Mouse (Mus musculus) embryonic facial prominence, embryonic 12.5 days (tissue): ENCODE measurements around the gene Usp24. TPM values are rescaled to one million over a fixed set of nuclear protein-coding genes. Genes with fewer than 3 reads are reported as not detected.

Experiments
- ATAC-seq: fragments of 200-750 bp; cut with Nextera tagmentation; 2 replicates; pipeline ENCODE4 v1.8.0; 2017; ENCODE audit not compliant: insufficient number of reproducible peaks, insufficient read depth, low FRiP score, low TSS enrichment
- H3K27ac ChIP-seq: fragments of 300-500 bp; sonication (generic); 2 replicates; pipeline ENCODE4 v1.5.1; 2016; ENCODE audit warnings: mild to moderate bottlenecking
- H3K27me3 ChIP-seq: fragments of 300-500 bp; sonication (generic); 2 replicates; pipeline ENCODE4 v1.6.1; 2016; ENCODE audit warnings: mild to moderate bottlenecking, moderate library complexity
- H3K36me3 ChIP-seq: fragments of 300-500 bp; sonication (generic); 2 replicates; pipeline ENCODE4 v1.6.1; 2016; ENCODE audit warnings: mild to moderate bottlenecking
- H3K4me1 ChIP-seq: fragments of 300-500 bp; sonication (generic); 2 replicates; pipeline ENCODE4 v1.6.1; 2016
- H3K4me2 ChIP-seq: fragments of 300-500 bp; sonication (generic); replicated peaks from 2 replicates; pipeline ENCODE4 v1.6.1; 2016; ENCODE audit warnings: mild to moderate bottlenecking, moderate library complexity
- H3K4me3 ChIP-seq: fragments of 300-500 bp; sonication (generic); 2 replicates; pipeline ENCODE4 v1.5.1; 2016; ENCODE audit warnings: mild to moderate bottlenecking
- H3K9ac ChIP-seq: fragments of 300-500 bp; sonication (generic); 2 replicates; pipeline ENCODE4 v1.6.1; 2016; ENCODE audit warnings: mild to moderate bottlenecking, moderate library complexity
- H3K9me3 ChIP-seq: fragments of 300-500 bp; sonication (generic); 2 replicates; pipeline ENCODE4 v1.6.1; 2016; ENCODE audit warnings: mild to moderate bottlenecking, moderate library complexity
- WGBS: fragments of 180-500 bp; shearing (Covaris S2); methylation state at CpG from one replicate; pipeline ENCODE4 v1.1.7; 2016; 5-methylcytosine and 5-hydroxymethylcytosine counted together
- polyA plus RNA-seq: library from polyadenylated mRNA; unstranded; fragments of >200 nt; fragmentation: Nextera tagmentation; extraction: Ambion mirVana; gene quantifications from 2 replicates; pipeline ENCODE4 v1.2.1, GENCODE M21; 2016

Usp24 gene
- polyA plus RNA-seq = 12.0 and 13.2 TPM in 2 replicates

- Histone ChIP-seq H3K9me3 (no peaks in the 10 kb centered on the region), H3K27me3 (no peaks in the 10 kb centered on the region), H3K9ac (peak within 1 kb of the TSS; percentile 96), H3K36me3 (no peaks in the 10 kb centered on the region), H3K27ac (peak within 1 kb of the TSS; percentile 95), H3K4me2 (peak within 1 kb of the TSS; percentile 86), H3K4me1 (peaks cover 25% of the 10 kb centered on the region), H3K4me3 (peak within 1 kb of the TSS; percentile 94)
- under 1% methylated on average over 56 of the region's 60 CpGs for WGBS
- peak; percentile 80 for ATAC-seq
Measured at GRCm38 (mm10) chr4:106315921-106316350, at the start of gene Usp24. Gene Usp24, plus strand, starts transcription at chr4:106316213.

DNA sequence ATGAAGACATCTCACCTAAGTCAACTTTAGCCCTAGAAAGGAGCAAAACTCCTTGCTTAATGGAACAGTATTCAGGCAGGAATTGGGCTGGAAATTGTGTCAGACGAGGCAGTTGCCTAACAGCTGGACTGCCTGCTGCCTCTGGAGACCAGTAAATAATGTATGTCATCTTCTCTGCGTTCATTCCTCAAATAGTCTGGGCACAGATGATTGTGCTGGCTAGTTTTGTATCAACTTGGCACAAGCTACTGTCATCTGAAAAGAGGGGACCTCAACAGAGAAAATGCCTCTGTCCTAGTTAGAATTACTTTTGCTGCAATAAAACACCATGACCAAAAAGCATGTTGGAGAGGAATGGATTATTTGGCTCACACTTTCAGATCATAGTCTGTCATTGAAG is 39.1 kb upstream of the Usp24 start:
- no peaks in the 10 kb centered on the region for H3K9me3 ChIP-seq
- H3K27ac ChIP-seq = no peak overlapping the region
- H3K36me3 ChIP-seq = no peaks in the 10 kb centered on the region
- no peak overlapping the region for H3K4me3 ChIP-seq
- H3K9ac ChIP-seq = no peak overlapping the region
- no peaks in the 10 kb centered on the region for H3K27me3 ChIP-seq
- WGBS = 71% methylated on average over 2 of the region's 2 CpGs
- ATAC-seq = no peak
- H3K4me2 ChIP-seq = no peak overlapping the region
- H3K4me1 ChIP-seq = peaks cover 3% of the 10 kb centered on the region; the same call in 1 of the 2 replicates

DNA sequence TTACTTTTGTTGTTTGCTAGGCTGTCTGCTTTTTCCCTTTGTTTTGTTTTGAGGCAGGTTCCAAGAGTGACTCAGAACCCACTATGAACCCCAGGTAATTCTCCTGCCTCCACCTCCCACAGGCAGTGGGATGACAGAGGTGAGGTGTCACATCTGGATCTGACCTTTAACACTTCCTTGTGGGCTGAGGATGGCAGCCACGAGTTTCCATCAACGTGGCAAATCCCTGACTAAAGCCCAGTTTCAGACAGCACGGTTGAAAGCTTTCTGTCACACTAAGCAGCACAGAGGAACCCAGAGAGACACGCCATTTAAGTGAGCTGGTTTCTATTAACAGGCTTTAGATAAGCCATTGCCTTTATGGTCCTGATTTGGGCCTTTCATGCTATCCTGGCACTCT is 36.8 kb upstream of the Usp24 start:
- Histone ChIP-seq H3K4me3 (no peak overlapping the region), H3K4me1 (peaks cover 3% of the 10 kb centered on the region; the same call in 1 of the 2 replicates), H3K4me2 (no peak overlapping the region), H3K9me3 (no peaks in the 10 kb centered on the region), H3K27ac (no peak overlapping the region), H3K27me3 (no peaks in the 10 kb centered on the region), H3K9ac (no peak overlapping the region), H3K36me3 (no peaks in the 10 kb centered on the region)
- no peak for ATAC-seq
- WGBS = 34% methylated on average over 4 of the region's 4 CpGs

GRCm38 (mm10) chr4:106281128-106281491 is 34.9 kb upstream of the Usp24 start:
- no peak overlapping the region for H3K4me2 ChIP-seq
- no peak for ATAC-seq

GRCm38 (mm10) chr4:106281492-106282122 is 34.4 kb upstream of the Usp24 start:
- no peaks in the 10 kb centered on the region for H3K36me3 ChIP-seq
- no peak overlapping the region for H3K27ac ChIP-seq
- H3K9me3 ChIP-seq = no peaks in the 10 kb centered on the region
- peaks cover 3% of the 10 kb centered on the region; the same call in 1 of the 2 replicates for H3K4me1 ChIP-seq
- 0 out of 2 replicates have a peak, but pooled peaks have one; percentile 28 for ATAC-seq
- 62% methylated on average over 8 of the region's 8 CpGs for WGBS
- H3K4me3 ChIP-seq = no peak overlapping the region
- no peak overlapping the region for H3K9ac ChIP-seq
- no peak overlapping the region for H3K4me2 ChIP-seq
- H3K27me3 ChIP-seq = no peaks in the 10 kb centered on the region

More at GRCm38 (mm10) chr4:106281128-106281491, 34.9 kb upstream of the Usp24 start:
- Histone ChIP-seq H3K36me3 (no peaks in the 10 kb centered on the region), H3K9me3 (no peaks in the 10 kb centered on the region), H3K9ac (no peak overlapping the region), H3K4me3 (no peak overlapping the region), H3K27me3 (no peaks in the 10 kb centered on the region), H3K4me1 (peaks cover 3% of the 10 kb centered on the region; the same call in 1 of the 2 replicates), H3K27ac (no peak overlapping the region)
- WGBS = 75% methylated on average over 2 of the region's 2 CpGs

GRCm38 (mm10) chr4:106282123-106282510 is 33.9 kb upstream of the Usp24 start:
- Histone ChIP-seq H3K36me3 (no peaks in the 10 kb centered on the region), H3K4me2 (no peak overlapping the region), H3K9me3 (no peaks in the 10 kb centered on the region), H3K4me3 (no peak overlapping the region), H3K27me3 (no peaks in the 10 kb centered on the region), H3K9ac (no peak overlapping the region), H3K27ac (no peak overlapping the region), H3K4me1 (peaks cover 3% of the 10 kb centered on the region; the same call in 1 of the 2 replicates)
- WGBS = 81% methylated on average over 3 of the region's 3 CpGs
- no peak for ATAC-seq

GRCm38 (mm10) chr4:106286958-106287743 is 28.9 kb upstream of the Usp24 start:
- 82% methylated on average over 4 of the region's 4 CpGs for WGBS
- ATAC-seq = no peak

GRCm38 (mm10) chr4:106290201-106290600 is 25.8 kb upstream of the Usp24 start:
- H3K27ac ChIP-seq = no peak overlapping the region
- no peaks in the 10 kb centered on the region for H3K36me3 ChIP-seq
- no peak overlapping the region for H3K4me2 ChIP-seq
- ATAC-seq = no peak
- no peak overlapping the region for H3K4me3 ChIP-seq
- H3K9ac ChIP-seq = no peak overlapping the region
- 87% methylated on average over 2 of the region's 2 CpGs for WGBS
- H3K4me1 ChIP-seq = no peaks in the 10 kb centered on the region
- no peaks in the 10 kb centered on the region for H3K27me3 ChIP-seq
- H3K9me3 ChIP-seq = no peaks in the 10 kb centered on the region

More at GRCm38 (mm10) chr4:106286958-106287743, 28.9 kb upstream of the Usp24 start:
- H3K9ac ChIP-seq = no peak overlapping the region
- no peaks in the 10 kb centered on the region for H3K9me3 ChIP-seq
- H3K27ac ChIP-seq = no peak overlapping the region
- no peak overlapping the region for H3K4me2 ChIP-seq
- no peak overlapping the region for H3K4me3 ChIP-seq
- H3K27me3 ChIP-seq = no peaks in the 10 kb centered on the region
- no peaks in the 10 kb centered on the region for H3K4me1 ChIP-seq
- H3K36me3 ChIP-seq = no peaks in the 10 kb centered on the region

GRCm38 (mm10) chr4:106292823-106293222 is 23.2 kb upstream of the Usp24 start:
- ATAC-seq = no peak
- Histone ChIP-seq H3K4me2 (no peak overlapping the region), H3K4me1 (no peaks in the 10 kb centered on the region), H3K27ac (no peak overlapping the region), H3K27me3 (no peaks in the 10 kb centered on the region), H3K36me3 (no peaks in the 10 kb centered on the region), H3K9ac (no peak overlapping the region), H3K9me3 (no peaks in the 10 kb centered on the region), H3K4me3 (no peak overlapping the region)
- WGBS = 87% methylated on average over 4 of the region's 4 CpGs

- 80% methylated on average over 6 of the region's 6 CpGs for WGBS
- H3K36me3 ChIP-seq = no peaks in the 10 kb centered on the region
- no peaks in the 10 kb centered on the region for H3K27me3 ChIP-seq
- H3K27ac ChIP-seq = no peak overlapping the region
- H3K4me2 ChIP-seq = no peak overlapping the region
- H3K9me3 ChIP-seq = no peaks in the 10 kb centered on the region
- no peak overlapping the region for H3K9ac ChIP-seq
- no peak for ATAC-seq
- H3K4me1 ChIP-seq = no peaks in the 10 kb centered on the region
- H3K4me3 ChIP-seq = no peak overlapping the region
Measured at GRCm38 (mm10) chr4:106293378-106294090, 22.5 kb upstream of the Usp24 start.

GRCm38 (mm10) chr4:106295696-106296095 is 20.3 kb upstream of the Usp24 start:
- Histone ChIP-seq H3K27me3 (no peaks in the 10 kb centered on the region), H3K9me3 (no peaks in the 10 kb centered on the region), H3K27ac (no peak overlapping the region), H3K36me3 (no peaks in the 10 kb centered on the region), H3K4me1 (no peaks in the 10 kb centered on the region), H3K4me2 (no peak overlapping the region), H3K9ac (no peak overlapping the region), H3K4me3 (no peak overlapping the region)
- ATAC-seq = no peak
- WGBS = 52% methylated on average over 4 of the region's 4 CpGs
